ENCODE assay signal across 8 mouse cellular contexts in genomic region chr8:111498249-111498648, GRCm38 (mm10). TPM values are rescaled to one million over a fixed set of nuclear protein-coding genes. Genes with fewer than 3 reads are reported as not detected.
ATAC-seq lines count a peak whose summit lies in the region.

No protein-coding gene starts in this region.

- 0 out of 2 replicates have a peak, but pooled peaks have one; percentile 25 for ATAC-seq in common myeloid progenitor, adult 5-6 weeks (replicated peaks; ENCODE audit: low read depth, poor library complexity, severe bottlenecking)
- ATAC-seq in erythroblast, adult 5-6 weeks (replicated peaks; ENCODE audit: low FRiP score, poor library complexity, severe bottlenecking) = 0 out of 2 replicates have a peak, but pooled peaks have one; percentile 38
- ATAC-seq in erythroid progenitor cell, adult 5-6 weeks (replicated peaks; ENCODE audit: low FRiP score, poor library complexity, severe bottlenecking) = 0 out of 2 replicates have a peak, but pooled peaks have one; percentile 27
- peak; percentile 72 for ATAC-seq in granulocyte monocyte progenitor cell, adult 5-6 weeks (replicated peaks; ENCODE audit: poor library complexity, severe bottlenecking)
- ATAC-seq in hematopoietic stem cell, adult 5-6 weeks (replicated peaks in 1 of 2; ENCODE audit: insufficient read depth in 1 of 2, low FRiP score in 2 of 2, low TSS enrichment in 1 of 2, low read depth in 1 of 2, poor library complexity in 2 of 2, severe bottlenecking in 2 of 2) = peak; percentile 22 to 63; a peak in 3 of 4 replicates
- peak; percentile 75 for ATAC-seq in megakaryocyte, adult 5-6 weeks (ENCODE audit: poor library complexity, severe bottlenecking)
- peak; percentile 79 for ATAC-seq in megakaryocyte progenitor cell, adult 5-6 weeks (replicated peaks; ENCODE audit: poor library complexity)
- 0 out of 2 replicates have a peak, but pooled peaks have one; percentile 15 for ATAC-seq in neutrophil, adult 5-6 weeks (ENCODE audit: extremely low read depth, insufficient number of reproducible peaks, low FRiP score, poor library complexity, severe bottlenecking)

RNA-seq across cellular contexts. Expression of gene Wdr59, which starts 23.6 kb away (rescaled TPM):
- 5.1 and 7.9 TPM in 2 replicates for total RNA-seq in common myeloid progenitor, adult 5-6 weeks (2017)
- total RNA-seq in erythroblast, adult 5-6 weeks (2015; ENCODE audit: low replicate concordance) = 1.7 and 3.1 TPM in 2 replicates
- total RNA-seq in erythroblast, adult 5-6 weeks (2017; ENCODE audit: low replicate concordance) = 2.0 and 3.3 TPM in 2 replicates
- total RNA-seq in erythroid progenitor cell, adult 5-6 weeks (2015; ENCODE audit: low replicate concordance) = 1.4 and 2.5 TPM in 2 replicates
- 0.98 and 1.3 TPM in 2 replicates for total RNA-seq in erythroid progenitor cell, adult 5-6 weeks (2017; ENCODE audit: low replicate concordance)
- 6.7 and 7.7 TPM in 2 replicates for total RNA-seq in granulocyte monocyte progenitor cell, adult 5-6 weeks (2014; fragmentation: Nextera tagmentation)
- total RNA-seq in granulocyte monocyte progenitor cell, adult 5-6 weeks (2017) = 4.0 and 5.6 TPM in 2 replicates
- total RNA-seq in hematopoietic stem cell, adult 5-6 weeks (2017) = 3.9 and 5.6 TPM in 2 replicates
- total RNA-seq in megakaryocyte, adult 5-6 weeks (2015) = 3.1 and 3.3 TPM in 2 replicates
- 1.5 and 2.1 TPM in 2 replicates for total RNA-seq in megakaryocyte, adult 5-6 weeks (2017)
- total RNA-seq in megakaryocyte progenitor cell, adult 5-6 weeks (2015) = 4.5 and 6.8 TPM in 2 replicates
- total RNA-seq in megakaryocyte progenitor cell, adult 5-6 weeks (2017) = 5.7 and 6.3 TPM in 2 replicates
- total RNA-seq in neutrophil, adult 5-6 weeks (2017) = 5.2 and 6.6 TPM in 2 replicates

RNA-seq across cellular contexts. Expression of gene Znrf1, which starts 37.6 kb away (rescaled TPM):
- total RNA-seq in common myeloid progenitor, adult 5-6 weeks (2017) = 71.0 and 78.3 TPM in 2 replicates
- 5.8 and 35.1 TPM in 2 replicates for total RNA-seq in erythroblast, adult 5-6 weeks (2015; ENCODE audit: low replicate concordance)
- total RNA-seq in erythroblast, adult 5-6 weeks (2017; ENCODE audit: low replicate concordance) = 7.1 and 14.6 TPM in 2 replicates
- 7.9 and 19.7 TPM in 2 replicates for total RNA-seq in erythroid progenitor cell, adult 5-6 weeks (2015; ENCODE audit: low replicate concordance)
- total RNA-seq in erythroid progenitor cell, adult 5-6 weeks (2017; ENCODE audit: low replicate concordance) = 4.8 and 13.7 TPM in 2 replicates
- 84.7 and 119 TPM in 2 replicates for total RNA-seq in granulocyte monocyte progenitor cell, adult 5-6 weeks (2014; fragmentation: Nextera tagmentation)
- 63.4 and 75.4 TPM in 2 replicates for total RNA-seq in granulocyte monocyte progenitor cell, adult 5-6 weeks (2017)
- total RNA-seq in hematopoietic stem cell, adult 5-6 weeks (2017) = 57.9 and 116 TPM in 2 replicates
- total RNA-seq in megakaryocyte, adult 5-6 weeks (2015) = 67.1 and 73.4 TPM in 2 replicates
- 39.3 and 50.3 TPM in 2 replicates for total RNA-seq in megakaryocyte, adult 5-6 weeks (2017)
- total RNA-seq in megakaryocyte progenitor cell, adult 5-6 weeks (2015) = 71.1 and 76.6 TPM in 2 replicates
- total RNA-seq in megakaryocyte progenitor cell, adult 5-6 weeks (2017) = 57.9 and 66.1 TPM in 2 replicates
- total RNA-seq in neutrophil, adult 5-6 weeks (2017) = 83.2 and 95.6 TPM in 2 replicates

Comparison
In these comparisons a context has a peak if more than half of its experiments do, and no peak if none do; other contexts are left out.
1. Peak in every context shown above with its lines: ATAC-seq.
2. ATAC-seq: peak in every context shown above with its lines; median percentile 79 in megakaryocyte progenitor cell, adult 5-6 weeks; 75 in megakaryocyte, adult 5-6 weeks; 72 in granulocyte monocyte progenitor cell, adult 5-6 weeks; 42 in hematopoietic stem cell, adult 5-6 weeks; 38 in erythroblast, adult 5-6 weeks; 27 in erythroid progenitor cell, adult 5-6 weeks; 25 in common myeloid progenitor, adult 5-6 weeks; 15 in neutrophil, adult 5-6 weeks.